9 mouse cellular contexts compared by ENCODE assay signal in genomic region chr7:25627431-25628322, GRCm38 (mm10). TPM values are rescaled to one million over a fixed set of nuclear protein-coding genes. Genes with fewer than 3 reads are reported as not detected.
DNase-seq lines count a peak whose midpoint lies in the region; ATAC-seq and TF ChIP-seq lines count a peak whose summit lies in the region.
"Had no signal": no experiment of that assay in that cellular context is flagged by ENCODE, and none has a peak within 500 bp of the region (broad histone marks: within the 10 kb centered on the region; RNA-seq: fewer than 3 reads in every experiment).

No protein-coding gene starts in this region.

- H3K27ac ChIP-seq in embryonic fibroblast, embryonic 13.5 days (ENCODE audit: insufficient read depth, low read length), result no peak overlapping the region
- peak overlapping the region; percentile 77 for H3K27ac ChIP-seq in limb, embryonic 10.5 days
- peak overlapping the region; percentile 78 for H3K27ac ChIP-seq in stomach, postnatal 0 days (replicated peaks)

- intact Hi-C loops in heart, postnatal 14 days (cut with DNase I), result loop anchor here (5.0 kb wide), 2 partner anchors 125 to 740 kb away; partner anchors contain the start of gene Hnrnpul1

- ATAC-seq in stomach, postnatal 0 days (ENCODE audit: low FRiP score, low TSS enrichment), result peak; percentile 77

- peak; percentile 37 for DNase-seq in cerebellum, adult 9-11 months
- DNase-seq in cerebellum, adult 18-20 months, result no peak
- DNase-seq in heart, postnatal 14 days, result peak; percentile 78 to 86
- peak; percentile 74 for DNase-seq in limb, embryonic 10.5 days (ENCODE audit: low spot score)
- DNase-seq in mesoderm, embryonic 11.5 days (ENCODE audit: low read depth, low spot score), result peak; percentile 35
- peak; percentile 87 for DNase-seq in stomach, postnatal 0 days (ENCODE audit: low spot score)
- no peak for DNase-seq in frontal cortex, postnatal 36 days (ENCODE audit: low spot score in 2 of 2)

- H3K4me2 ChIP-seq in stomach, postnatal 0 days (replicated peaks; ENCODE audit: low read depth), result peak overlapping the region; percentile 62

- TF ChIP-seq CTCF in embryonic fibroblast, embryonic 13.5 days (IDR thresholded peaks at IDR 0.05; ENCODE audit: borderline replicate concordance, insufficient read depth, low read length), result no peak
- no peak for TF ChIP-seq CTCF in stomach, postnatal 0 days (IDR thresholded peaks at IDR 0.05; ENCODE audit: low read depth)

- H3K27me3 ChIP-seq in limb, embryonic 10.5 days (ENCODE audit: low read depth, poor library complexity, severe bottlenecking), result peaks cover 29% of the 10 kb centered on the region
- no peaks in the 10 kb centered on the region for H3K27me3 ChIP-seq in stomach, postnatal 0 days (ENCODE audit: control insufficient read depth, insufficient read depth, low read length)
- H3K27me3 ChIP-seq: CH12.LX had no signal

- WGBS in limb, embryonic 10.5 days, result 18% methylated on average over 38 of the region's 38 CpGs
- 12% methylated on average over 38 of the region's 38 CpGs for WGBS in stomach, postnatal 0 days

- peak; percentile 15 for TF ChIP-seq EP300 in stomach, postnatal 0 days (optimal IDR thresholded peaks at IDR 0.05)

- H3K9ac ChIP-seq in stomach, postnatal 0 days (ENCODE audit: low read length), result peak overlapping the region; percentile 59

- H3K4me1 ChIP-seq in embryonic fibroblast, embryonic 13.5 days (ENCODE audit: control insufficient read depth, insufficient read depth, low read length), result peaks cover 3% of the 10 kb centered on the region; the same call in 1 of the 2 replicates
- peaks cover 21% of the 10 kb centered on the region for H3K4me1 ChIP-seq in limb, embryonic 10.5 days
- H3K4me1 ChIP-seq in stomach, postnatal 0 days (replicated peaks; ENCODE audit: control insufficient read depth, insufficient read depth), result no peaks in the 10 kb centered on the region

- H3K4me3 ChIP-seq in embryonic fibroblast, embryonic 13.5 days (ENCODE audit: insufficient read depth, low read length), result peak overlapping the region; percentile 21; the same call in 1 of the 2 replicates
- peak overlapping the region; percentile 53 for H3K4me3 ChIP-seq in limb, embryonic 10.5 days
- peak overlapping the region; percentile 48 for H3K4me3 ChIP-seq in stomach, postnatal 0 days (ENCODE audit: low read depth, low read length)

- H3K36me3 ChIP-seq in limb, embryonic 10.5 days, result peaks cover 65% of the 10 kb centered on the region
- H3K36me3 ChIP-seq in stomach, postnatal 0 days (ENCODE audit: control insufficient read depth, insufficient read depth, low read length), result peaks cover 19% of the 10 kb centered on the region

- TF ChIP-seq POLR2A in embryonic fibroblast, embryonic 13.5 days (IDR thresholded peaks at IDR 0.05; ENCODE audit: low read depth, low read length), result peak; percentile 47

- no peaks in the 10 kb centered on the region for H3K9me3 ChIP-seq in limb, embryonic 10.5 days (replicated peaks)
- H3K9me3 ChIP-seq in stomach, postnatal 0 days (ENCODE audit: control insufficient read depth, low read length), result no peaks in the 10 kb centered on the region

RNA-seq across cellular contexts. Expression of gene B3gnt8, which starts 1.2 kb away (rescaled TPM):
- polyA plus RNA-seq in embryonic fibroblast, embryonic 13.5 days (2011; ENCODE audit: insufficient read length, low read depth, missing spikeins), result 0.68 and 0.83 TPM in 2 replicates
- 1 to 10 TPM; 4.9 to 5.8 TPM for total RNA-seq in heart, postnatal 14 days (2021)
- 1.4 and 1.9 TPM in 2 replicates for polyA plus RNA-seq in limb, embryonic 10.5 days (2016; fragmentation: Nextera tagmentation; extraction: Ambion mirVana)
- polyA plus RNA-seq in stomach, postnatal 0 days (2015; fragmentation: Nextera tagmentation; extraction: Ambion mirVana), result 5.8 and 6.5 TPM in 2 replicates

RNA-seq across cellular contexts. Expression of gene Dmac2, which starts 8.5 kb away (rescaled TPM):
- polyA plus RNA-seq in embryonic fibroblast, embryonic 13.5 days (2011; ENCODE audit: insufficient read length, low read depth, missing spikeins), result 8.2 and 16.7 TPM in 2 replicates
- total RNA-seq in heart, postnatal 14 days (2021), result 10 to 100 TPM; 55.5 to 60.6 TPM
- polyA plus RNA-seq in limb, embryonic 10.5 days (2016; fragmentation: Nextera tagmentation; extraction: Ambion mirVana), result 34.1 and 35.2 TPM in 2 replicates
- polyA plus RNA-seq in stomach, postnatal 0 days (2015; fragmentation: Nextera tagmentation; extraction: Ambion mirVana), result 25.4 and 29.2 TPM in 2 replicates

RNA-seq across cellular contexts. Expression of gene Erich4, which starts 12.0 kb away (rescaled TPM):
- not detected in 2 replicates for polyA plus RNA-seq in embryonic fibroblast, embryonic 13.5 days (2011; ENCODE audit: insufficient read length, low read depth, missing spikeins)
- total RNA-seq in heart, postnatal 14 days (2021), result under 1 TPM in 1 of 2 experiments, not detected in 1; 0.53 TPM
- not detected in 2 replicates for polyA plus RNA-seq in limb, embryonic 10.5 days (2016; fragmentation: Nextera tagmentation; extraction: Ambion mirVana)
- 0.22 TPM in 1 of 2 replicates, not detected in the other for polyA plus RNA-seq in stomach, postnatal 0 days (2015; fragmentation: Nextera tagmentation; extraction: Ambion mirVana)
- total RNA-seq: CH12.LX had no signal

RNA-seq across cellular contexts. Expression of gene Bckdha, which starts 31.1 kb away (rescaled TPM):
- 15.5 and 16.4 TPM in 2 replicates for polyA plus RNA-seq in embryonic fibroblast, embryonic 13.5 days (2011; ENCODE audit: insufficient read length, low read depth, missing spikeins)
- total RNA-seq in heart, postnatal 14 days (2021), result 100 to 1,000 TPM; 132 to 146 TPM
- 63.0 and 66.4 TPM in 2 replicates for polyA plus RNA-seq in limb, embryonic 10.5 days (2016; fragmentation: Nextera tagmentation; extraction: Ambion mirVana)
- 63.8 and 70.3 TPM in 2 replicates for polyA plus RNA-seq in stomach, postnatal 0 days (2015; fragmentation: Nextera tagmentation; extraction: Ambion mirVana)

RNA-seq across cellular contexts. Expression of gene Exosc5, which starts 31.3 kb away (rescaled TPM):
- polyA plus RNA-seq in embryonic fibroblast, embryonic 13.5 days (2011; ENCODE audit: insufficient read length, low read depth, missing spikeins), result 21.6 and 25.3 TPM in 2 replicates
- total RNA-seq in heart, postnatal 14 days (2021), result 10 to 100 TPM; 16.9 to 17.2 TPM
- polyA plus RNA-seq in limb, embryonic 10.5 days (2016; fragmentation: Nextera tagmentation; extraction: Ambion mirVana), result 88.3 and 109 TPM in 2 replicates
- 63.8 and 65.1 TPM in 2 replicates for polyA plus RNA-seq in stomach, postnatal 0 days (2015; fragmentation: Nextera tagmentation; extraction: Ambion mirVana)

Comparison
In these comparisons a context has a peak if more than half of its experiments do, and no peak if none do; other contexts are left out.
1. DNase-seq: peak in cerebellum, adult 9-11 months (single experiment), heart, postnatal 14 days (2 of 2), limb, embryonic 10.5 days (single experiment), mesoderm, embryonic 11.5 days (single experiment) and stomach, postnatal 0 days (single experiment); none in cerebellum, adult 18-20 months (0 of 2) and frontal cortex, postnatal 36 days (0 of 2).
2. Peak in every context shown above with its lines, with median percentiles within 50 percentile points of each other: H3K4me3 ChIP-seq.